Comparison of ENCODE assay signal across 17 mouse cellular contexts in the genomic region with DNA sequence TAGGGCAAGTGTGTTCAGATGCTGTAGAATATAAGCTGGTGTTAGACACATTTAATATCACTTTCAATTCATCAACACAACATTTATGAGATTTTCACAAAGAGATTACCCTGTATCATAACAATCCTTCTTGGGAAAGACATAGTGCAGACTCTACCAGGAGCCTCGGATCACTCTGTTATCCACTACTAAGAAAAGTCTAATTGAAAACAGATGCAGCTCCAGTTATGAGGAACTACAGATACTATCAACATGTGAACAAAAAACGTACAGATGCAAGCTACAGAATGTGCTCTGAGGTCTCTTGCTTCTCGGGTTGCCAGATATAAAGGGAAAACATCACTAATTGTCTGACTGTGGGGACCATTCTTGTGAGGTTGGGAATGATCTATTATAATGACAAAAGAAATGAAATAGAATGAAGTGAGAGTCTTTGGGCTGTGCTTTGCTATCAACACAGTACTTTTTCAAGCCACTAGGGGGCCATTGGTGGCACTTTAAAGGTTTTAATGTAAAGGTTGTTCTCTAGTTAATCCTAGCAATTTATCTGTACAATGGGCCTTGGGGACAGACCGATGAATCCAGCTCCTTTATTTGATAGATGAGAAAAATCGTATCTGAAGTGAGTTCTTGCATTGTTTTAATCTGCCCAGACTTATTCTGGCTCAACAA.
DNase-seq lines count a peak whose midpoint lies in the region; ATAC-seq lines count a peak whose summit lies in the region.
"Had no signal": no experiment of that assay in that cellular context is flagged by ENCODE, and none has a peak within 500 bp of the region (broad histone marks: within the 10 kb centered on the region; RNA-seq: fewer than 3 reads in every experiment).

No protein-coding gene starts in this region.

- H3K4me2 ChIP-seq in embryonic facial prominence, embryonic 14.5 days (ENCODE audit: low read depth, low read length), result no peak overlapping the region
- H3K4me2 ChIP-seq: limb, embryonic 13.5 days; midbrain, embryonic 11.5 days had no signal

- WGBS in embryonic facial prominence, embryonic 14.5 days, result 44% methylated on average over 5 of the region's 5 CpGs

- no peak overlapping the region for H3K4me3 ChIP-seq in embryonic facial prominence, embryonic 14.5 days (ENCODE audit: low read depth, low read length)
- H3K4me3 ChIP-seq: forebrain, embryonic 10.5 days; hindbrain, embryonic 10.5 days; limb, embryonic 13.5 days had no signal

- no peaks in the 10 kb centered on the region for H3K9me3 ChIP-seq in embryonic facial prominence, embryonic 14.5 days (ENCODE audit: control insufficient read depth, low read length)
- H3K9me3 ChIP-seq: forebrain, embryonic 10.5 days; hindbrain, embryonic 10.5 days; limb, embryonic 13.5 days had no signal

- H3K27me3 ChIP-seq in embryonic facial prominence, embryonic 14.5 days (replicated peaks; ENCODE audit: control insufficient read depth, insufficient read depth, low read length), result no peaks in the 10 kb centered on the region
- H3K27me3 ChIP-seq: limb, embryonic 13.5 days had no signal

- no peak overlapping the region for H3K9ac ChIP-seq in embryonic facial prominence, embryonic 14.5 days (ENCODE audit: low read depth, low read length)
- H3K9ac ChIP-seq: limb, embryonic 13.5 days had no signal

- no peak overlapping the region for H3K27ac ChIP-seq in embryonic facial prominence, embryonic 14.5 days (replicated peaks; ENCODE audit: low read depth, low read length)
- H3K27ac ChIP-seq: forebrain, embryonic 10.5 days; hindbrain, embryonic 10.5 days; limb, embryonic 13.5 days had no signal

- DNase-seq in kidney, adult 9 months, result peak; percentile 3
- DNase-seq in kidney, postnatal 14 days, result no peak
- DNase-seq in 3T3-L1 (ENCODE audit: low read depth, low spot score), result peak; percentile 13
- peak; percentile 9 for DNase-seq in CD4-positive helper T cell, adult 2 months (ENCODE audit: low read depth, low spot score)
- peak; percentile 84 for DNase-seq in embryonic facial prominence, embryonic 14.5 days (ENCODE audit: low spot score)
- DNase-seq in urinary bladder, postnatal 10 days (ENCODE audit: low spot score), result no peak
- DNase-seq in adrenal gland, postnatal 4 days (ENCODE audit: low spot score in 2 of 2), result no peak
- DNase-seq in heart, postnatal 4 days, result no peak
- DNase-seq: adrenal gland, postnatal 25 days; cerebellum, adult 8-10 months; gastrocnemius, postnatal 36 days; kidney, postnatal 10 days; thymus, postnatal 14 days had no signal

- H3K36me3 ChIP-seq in embryonic facial prominence, embryonic 14.5 days (ENCODE audit: control insufficient read depth, insufficient read depth, low read length), result no peaks in the 10 kb centered on the region
- H3K36me3 ChIP-seq: forebrain, embryonic 10.5 days; hindbrain, embryonic 10.5 days; limb, embryonic 13.5 days had no signal

- no peaks in the 10 kb centered on the region for H3K4me1 ChIP-seq in embryonic facial prominence, embryonic 14.5 days (ENCODE audit: control insufficient read depth, insufficient read depth, low read length)
- H3K4me1 ChIP-seq: forebrain, embryonic 10.5 days; hindbrain, embryonic 10.5 days had no signal

- peak; percentile 81 for ATAC-seq in embryonic facial prominence, embryonic 14.5 days (ENCODE audit: low read depth)

Comparison
In these comparisons a context has a peak if more than half of its experiments do, and no peak if none do; other contexts are left out.
1. DNase-seq: peak in kidney, adult 9 months (single experiment), 3T3-L1 (single experiment), CD4-positive helper T cell, adult 2 months (single experiment) and embryonic facial prominence, embryonic 14.5 days (single experiment); none in kidney, postnatal 14 days (single experiment), urinary bladder, postnatal 10 days (single experiment), adrenal gland, postnatal 4 days (0 of 2) and heart, postnatal 4 days (single experiment).